Mouse (Mus musculus) intestine, embryonic 15.5 days (tissue): ENCODE results near the gene Ccdc88b. TPM values are rescaled to one million over a fixed set of nuclear protein-coding genes. Genes with fewer than 3 reads are reported as not detected.
A peak's percentile ranks its signal among the peaks of the same experiment; 100 is the strongest.

Experiments
- ATAC-seq: fragments of 200-750 bp; cut with Nextera tagmentation; 2 replicates; pipeline ENCODE4 v1.8.0; 2017; ENCODE audit warnings: moderate TSS enrichment, moderate library complexity
- H3K27ac ChIP-seq: fragments of 300-500 bp; sonication (generic); 2 replicates; pipeline ENCODE4 v1.5.1; 2015; ENCODE audit warnings: mild to moderate bottlenecking, inconsistent platforms
- H3K27me3 ChIP-seq: fragments of 300-500 bp; sonication (generic); replicated peaks from 2 replicates; pipeline ENCODE4 v1.6.1; 2015; ENCODE audit warnings: inconsistent platforms
- H3K36me3 ChIP-seq: fragments of 300-500 bp; sonication (generic); 2 replicates; pipeline ENCODE4 v1.6.1; 2015; ENCODE audit warnings: inconsistent platforms
- H3K4me1 ChIP-seq: fragments of 300-500 bp; sonication (generic); replicated peaks from 2 replicates; pipeline ENCODE4 v1.6.1; 2015; ENCODE audit warnings: inconsistent platforms
- H3K4me2 ChIP-seq: fragments of 300-500 bp; sonication (generic); replicated peaks from 2 replicates; pipeline ENCODE4 v1.6.1; 2015; ENCODE audit warnings: mild to moderate bottlenecking, inconsistent platforms
- H3K4me3 ChIP-seq: fragments of 300-500 bp; sonication (generic); replicated peaks from 2 replicates; pipeline ENCODE4 v1.5.1; 2015; ENCODE audit warnings: inconsistent platforms
- H3K9ac ChIP-seq: fragments of 300-500 bp; sonication (generic); 2 replicates; pipeline ENCODE4 v1.6.1; 2015; ENCODE audit warnings: inconsistent platforms
- H3K9me3 ChIP-seq: fragments of 300-500 bp; sonication (generic); 2 replicates; pipeline ENCODE4 v1.6.1; 2016; ENCODE audit warnings: inconsistent platforms
- WGBS: fragments of 180-500 bp; shearing (Covaris S2); methylation state at CpG from one replicate; pipeline ENCODE4 v1.1.7; 2015; 5-methylcytosine and 5-hydroxymethylcytosine counted together
- polyA plus RNA-seq: library from polyadenylated mRNA; unstranded; fragments of >200 nt; fragmentation: Nextera tagmentation; extraction: Ambion mirVana; gene quantifications from 2 replicates; pipeline ENCODE4 v1.2.1, GENCODE M21; 2015

Gene Ccdc88b
- polyA plus RNA-seq, 1 experiment from 2014 or later: 1.4 TPM

- no peak for ATAC-seq
- H3K4me3 ChIP-seq: no peak overlapping the region
- 90% methylated on average over 6 of the region's 6 CpGs for WGBS
- H3K9ac ChIP-seq: no peak overlapping the region
- H3K36me3 ChIP-seq: no peaks in the 10 kb centered on the region
- H3K27me3 ChIP-seq: no peaks in the 10 kb centered on the region
- no peaks in the 10 kb centered on the region for H3K9me3 ChIP-seq
- H3K4me2 ChIP-seq: no peak overlapping the region
- H3K27ac ChIP-seq: no peak overlapping the region
- no peaks in the 10 kb centered on the region; the same call in 1 of the 2 replicates for H3K4me1 ChIP-seq
Observed at GRCm38 (mm10) chr19:6875834-6876233, 17.8 kb upstream of the Ccdc88b start.

GRCm38 (mm10) chr19:6874257-6874656, 16.2 kb upstream of the Ccdc88b start:
- H3K36me3 ChIP-seq: no peaks in the 10 kb centered on the region
- H3K9me3 ChIP-seq: no peaks in the 10 kb centered on the region
- peaks cover 2% of the 10 kb centered on the region for H3K4me1 ChIP-seq
- H3K4me2 ChIP-seq: no peak overlapping the region
- ATAC-seq: no peak
- no peak overlapping the region for H3K9ac ChIP-seq
- H3K27ac ChIP-seq: no peak overlapping the region
- 58% methylated on average over 1 of the region's 1 CpGs for WGBS
- no peaks in the 10 kb centered on the region for H3K27me3 ChIP-seq
- no peak overlapping the region for H3K4me3 ChIP-seq

- no peak overlapping the region for H3K4me3 ChIP-seq
- no peak overlapping the region for H3K4me2 ChIP-seq
- 76% methylated on average over 3 of the region's 3 CpGs for WGBS
- H3K9ac ChIP-seq: no peak overlapping the region
- no peaks in the 10 kb centered on the region for H3K36me3 ChIP-seq
- peaks cover 4% of the 10 kb centered on the region for H3K4me1 ChIP-seq
- no peaks in the 10 kb centered on the region for H3K27me3 ChIP-seq
- ATAC-seq: no peak
- H3K27ac ChIP-seq: no peak overlapping the region
- no peaks in the 10 kb centered on the region for H3K9me3 ChIP-seq
Observed at GRCm38 (mm10) chr19:6872701-6873100, 14.7 kb upstream of the Ccdc88b start.

GRCm38 (mm10) chr19:6871574-6872271, 13.7 kb upstream of the Ccdc88b start:
- no peaks in the 10 kb centered on the region for H3K27me3 ChIP-seq
- ATAC-seq: peak; percentile 49
- H3K4me3 ChIP-seq: no peak overlapping the region
- no peak overlapping the region for H3K27ac ChIP-seq
- H3K4me1 ChIP-seq: peaks cover 4% of the 10 kb centered on the region
- no peak overlapping the region for H3K9ac ChIP-seq
- H3K4me2 ChIP-seq: no peak overlapping the region
- no peaks in the 10 kb centered on the region for H3K36me3 ChIP-seq
- 67% methylated on average over 5 of the region's 5 CpGs for WGBS
- H3K9me3 ChIP-seq: no peaks in the 10 kb centered on the region

GRCm38 (mm10) chr19:6869355-6869754, 11.3 kb upstream of the Ccdc88b start:
- H3K9ac ChIP-seq: no peak overlapping the region
- H3K4me2 ChIP-seq: peak overlapping the region; percentile 61
- H3K27me3 ChIP-seq: no peaks in the 10 kb centered on the region
- peaks cover 4% of the 10 kb centered on the region for H3K4me1 ChIP-seq
- no peaks in the 10 kb centered on the region for H3K9me3 ChIP-seq
- peak overlapping the region; percentile 18; the same call in 1 of the 2 replicates for H3K4me3 ChIP-seq
- 6% methylated on average over 5 of the region's 5 CpGs for WGBS
- ATAC-seq: peak; percentile 81
- H3K27ac ChIP-seq: 0 out of 2 replicates have a peak overlapping the region, but pooled peaks have one; percentile 33
- no peaks in the 10 kb centered on the region for H3K36me3 ChIP-seq

- Histone ChIP-seq H3K27me3 (no peaks in the 10 kb centered on the region), H3K27ac (no peak overlapping the region), H3K4me3 (no peak overlapping the region), H3K4me1 (no peaks in the 10 kb centered on the region), H3K4me2 (no peak overlapping the region), H3K9me3 (no peaks in the 10 kb centered on the region), H3K9ac (no peak overlapping the region), H3K36me3 (no peaks in the 10 kb centered on the region)
- ATAC-seq: no peak
- WGBS: 81% methylated on average over 4 of the region's 4 CpGs
Observed at GRCm38 (mm10) chr19:6861451-6861850, 3.4 kb upstream of the Ccdc88b start.

- peaks cover under 1% of the 10 kb centered on the region for H3K27me3 ChIP-seq
- no peaks in the 10 kb centered on the region for H3K9me3 ChIP-seq
- H3K36me3 ChIP-seq: no peaks in the 10 kb centered on the region
- 0 out of 2 replicates have a peak overlapping the region, but pooled peaks have one; percentile 17 for H3K4me2 ChIP-seq
- no peak overlapping the region for H3K4me3 ChIP-seq
- WGBS: 68% methylated on average over 6 of the region's 6 CpGs
- peaks cover 4% of the 10 kb centered on the region for H3K4me1 ChIP-seq
- ATAC-seq: peak; percentile 81
- no peak overlapping the region for H3K27ac ChIP-seq
- H3K9ac ChIP-seq: no peak overlapping the region
Observed at GRCm38 (mm10) chr19:6860706-6861105, 2.7 kb upstream of the Ccdc88b start.

GRCm38 (mm10) chr19:6859971-6860370, 2.0 kb upstream of the Ccdc88b start:
- peaks cover 3% of the 10 kb centered on the region for H3K27me3 ChIP-seq
- ATAC-seq: no peak
- 90% methylated on average over 3 of the region's 3 CpGs for WGBS
- no peak overlapping the region for H3K4me2 ChIP-seq
- no peak overlapping the region for H3K27ac ChIP-seq
- H3K36me3 ChIP-seq: no peaks in the 10 kb centered on the region
- no peak overlapping the region for H3K4me3 ChIP-seq
- H3K4me1 ChIP-seq: peaks cover 11% of the 10 kb centered on the region
- H3K9me3 ChIP-seq: no peaks in the 10 kb centered on the region
- no peak overlapping the region for H3K9ac ChIP-seq

- no peak overlapping the region for H3K4me2 ChIP-seq
- H3K9me3 ChIP-seq: no peaks in the 10 kb centered on the region
- H3K27ac ChIP-seq: no peak overlapping the region
- peaks cover 11% of the 10 kb centered on the region for H3K4me1 ChIP-seq
- WGBS: 74% methylated on average over 2 of the region's 2 CpGs
- no peak overlapping the region for H3K4me3 ChIP-seq
- no peaks in the 10 kb centered on the region for H3K36me3 ChIP-seq
- no peak overlapping the region for H3K9ac ChIP-seq
- H3K27me3 ChIP-seq: peaks cover 3% of the 10 kb centered on the region
- ATAC-seq: no peak
Observed at GRCm38 (mm10) chr19:6859032-6859651, 1.1 kb upstream of the Ccdc88b start.

- H3K4me3 ChIP-seq: no peak overlapping the region
- no peak overlapping the region for H3K4me2 ChIP-seq
- no peaks in the 10 kb centered on the region for H3K9me3 ChIP-seq
- H3K4me1 ChIP-seq: peaks cover 17% of the 10 kb centered on the region
- no peak for ATAC-seq
- no peak overlapping the region for H3K9ac ChIP-seq
- H3K36me3 ChIP-seq: no peaks in the 10 kb centered on the region
- H3K27me3 ChIP-seq: peaks cover 3% of the 10 kb centered on the region
- no peak overlapping the region for H3K27ac ChIP-seq
- 76% methylated on average over 9 of the region's 9 CpGs for WGBS
Observed at GRCm38 (mm10) chr19:6857391-6858005, 513 bp downstream of the Ccdc88b start.

GRCm38 (mm10) chr19:6857003-6857360, 1.0 kb downstream of the Ccdc88b start:
- Histone ChIP-seq H3K4me1 (peaks cover 21% of the 10 kb centered on the region), H3K9ac (no peak overlapping the region), H3K36me3 (no peaks in the 10 kb centered on the region), H3K4me3 (no peak overlapping the region), H3K27me3 (peaks cover 3% of the 10 kb centered on the region), H3K4me2 (no peak overlapping the region), H3K9me3 (no peaks in the 10 kb centered on the region), H3K27ac (no peak overlapping the region)
- ATAC-seq: no peak
- WGBS: 44% methylated on average over 3 of the region's 3 CpGs

GRCm38 (mm10) chr19:6856281-6857002, 1.6 kb downstream of the Ccdc88b start:
- H3K27ac ChIP-seq: no peak overlapping the region
- no peak overlapping the region for H3K4me3 ChIP-seq
- no peak overlapping the region for H3K9ac ChIP-seq
- no peak overlapping the region for H3K4me2 ChIP-seq
- no peaks in the 10 kb centered on the region for H3K36me3 ChIP-seq
- WGBS: 52% methylated on average over 12 of the region's 12 CpGs
- H3K9me3 ChIP-seq: no peaks in the 10 kb centered on the region
- H3K4me1 ChIP-seq: peaks cover 21% of the 10 kb centered on the region
- ATAC-seq: no peak
- peaks cover 3% of the 10 kb centered on the region for H3K27me3 ChIP-seq
